Mouse (Mus musculus) ovary, adult 18-20 months (tissue): ENCODE data around the gene Ston1.
A peak's percentile ranks its signal among the peaks of the same experiment; 100 is the strongest.

ENCODE experiments used
- DNase-seq: peaks from one replicate; pipeline ENCODE4 v3.0.0; 2022; ENCODE audit warnings: low spot score, mixed read lengths

Gene Ston1

GRCm38 (mm10) chr17:88626347-88626811, 28.9 kb downstream of the Ston1 start:
- DNase-seq: no peak

GRCm38 (mm10) chr17:88627150-88627549, 29.7 kb downstream of the Ston1 start:
- no peak for DNase-seq

- peak; percentile 76 for DNase-seq
These were observed 31.3 kb downstream of the Ston1 start for GRCm38 (mm10) chr17:88628676-88629380.

- peak; percentile 45 for DNase-seq
These were observed 31.9 kb downstream of the Ston1 start for GRCm38 (mm10) chr17:88629381-88629759.

GRCm38 (mm10) chr17:88629931-88630553, 32.6 kb downstream of the Ston1 start:
- peak; percentile 73 for DNase-seq

- DNase-seq: no peak
These were observed 33.1 kb downstream of the Ston1 start for GRCm38 (mm10) chr17:88630554-88630948.

- no peak for DNase-seq
These were observed 35.1 kb downstream of the Ston1 start for GRCm38 (mm10) chr17:88632631-88633030.

GRCm38 (mm10) chr17:88636076-88636475, 38.6 kb downstream of the Ston1 start:
- DNase-seq: no peak

GRCm38 (mm10) chr17:88636587-88636986, 39.1 kb downstream of the Ston1 start:
- DNase-seq: no peak

GRCm38 (mm10) chr17:88641012-88641411, 43.5 kb downstream of the Ston1 start:
- DNase-seq: peak; percentile 27

- no peak for DNase-seq
These were observed 44.4 kb downstream of the Ston1 start for GRCm38 (mm10) chr17:88641836-88642235.

- DNase-seq: no peak
These were observed 47.4 kb downstream of the Ston1 start for GRCm38 (mm10) chr17:88644876-88645275.

GRCm38 (mm10) chr17:88645299-88645698, 47.8 kb downstream of the Ston1 start:
- DNase-seq: no peak

GRCm38 (mm10) chr17:88647149-88647548, 49.7 kb downstream of the Ston1 start:
- no peak for DNase-seq

GRCm38 (mm10) chr17:88652010-88652409, 54.5 kb downstream of the Ston1 start:
- no peak for DNase-seq

- peak; percentile 25 for DNase-seq
These were observed 55.4 kb downstream of the Ston1 start for GRCm38 (mm10) chr17:88652702-88653374.

- no peak for DNase-seq
These were observed 55.9 kb downstream of the Ston1 start for GRCm38 (mm10) chr17:88653375-88653769.

GRCm38 (mm10) chr17:88658510-88658909, 61.0 kb downstream of the Ston1 start:
- DNase-seq: no peak

- DNase-seq: no peak
These were observed 68.6 kb downstream of the Ston1 start for GRCm38 (mm10) chr17:88666076-88666475.

GRCm38 (mm10) chr17:88668452-88668851, 71.0 kb downstream of the Ston1 start, which contains the start of gene Gtf2a1l:
TSS of gene Gtf2a1l (plus strand) at chr17:88668660.
- DNase-seq: peak; percentile 60

- no peak for DNase-seq
These were observed 72.4 kb downstream of the Ston1 start for GRCm38 (mm10) chr17:88669921-88670320.

GRCm38 (mm10) chr17:88670800-88671199, 73.3 kb downstream of the Ston1 start:
- DNase-seq: no peak
